Mouse (Mus musculus) midbrain, embryonic 10.5 days (tissue): ENCODE data around the gene Ndufa3. TPM values are rescaled to one million over a fixed set of nuclear protein-coding genes. Genes with fewer than 3 reads are reported as not detected.

ENCODE experiments used
- DNase-seq: peaks from one replicate; pipeline ENCODE4 v3.0.0-alpha.2; 2017; ENCODE audit warnings: low spot score
- H3K27ac ChIP-seq: fragments of 300-500 bp; sonication (generic); replicated peaks from 2 replicates; pipeline ENCODE4 v1.5.1; 2016; ENCODE audit warnings: mild to moderate bottlenecking
- H3K27me3 ChIP-seq: fragments of 300-500 bp; sonication (generic); 2 replicates; pipeline ENCODE4 v1.6.1; 2016; ENCODE audit warnings: low read depth, mild to moderate bottlenecking; ENCODE audit not compliant: poor library complexity, severe bottlenecking
- H3K36me3 ChIP-seq: fragments of 300-500 bp; sonication (generic); 2 replicates; pipeline ENCODE4 v1.6.1; 2016; ENCODE audit warnings: mild to moderate bottlenecking, moderate library complexity
- H3K4me1 ChIP-seq: fragments of 300-500 bp; sonication (generic); 2 replicates; pipeline ENCODE4 v1.6.1; 2016
- H3K4me3 ChIP-seq: fragments of 300-500 bp; sonication (generic); 2 replicates; pipeline ENCODE4 v1.5.1; 2016; ENCODE audit warnings: mild to moderate bottlenecking, moderate library complexity
- H3K9me3 ChIP-seq: fragments of 300-500 bp; sonication (generic); replicated peaks from 2 replicates; pipeline ENCODE4 v1.6.1; 2016; ENCODE audit warnings: mild to moderate bottlenecking
- WGBS: fragments of 180-500 bp; shearing (Covaris S2); methylation state at CpG from one replicate; pipeline ENCODE4 v1.1.7; 2016; 5-methylcytosine and 5-hydroxymethylcytosine counted together
- polyA plus RNA-seq: library from polyadenylated mRNA; unstranded; fragments of >200 nt; fragmentation: Nextera tagmentation; extraction: Ambion mirVana; gene quantifications from 2 replicates; pipeline ENCODE4 v1.2.1, GENCODE M21; 2016

The Ndufa3 gene
- polyA plus RNA-seq, 1 experiment from 2014 or later = 372 TPM

DNA sequence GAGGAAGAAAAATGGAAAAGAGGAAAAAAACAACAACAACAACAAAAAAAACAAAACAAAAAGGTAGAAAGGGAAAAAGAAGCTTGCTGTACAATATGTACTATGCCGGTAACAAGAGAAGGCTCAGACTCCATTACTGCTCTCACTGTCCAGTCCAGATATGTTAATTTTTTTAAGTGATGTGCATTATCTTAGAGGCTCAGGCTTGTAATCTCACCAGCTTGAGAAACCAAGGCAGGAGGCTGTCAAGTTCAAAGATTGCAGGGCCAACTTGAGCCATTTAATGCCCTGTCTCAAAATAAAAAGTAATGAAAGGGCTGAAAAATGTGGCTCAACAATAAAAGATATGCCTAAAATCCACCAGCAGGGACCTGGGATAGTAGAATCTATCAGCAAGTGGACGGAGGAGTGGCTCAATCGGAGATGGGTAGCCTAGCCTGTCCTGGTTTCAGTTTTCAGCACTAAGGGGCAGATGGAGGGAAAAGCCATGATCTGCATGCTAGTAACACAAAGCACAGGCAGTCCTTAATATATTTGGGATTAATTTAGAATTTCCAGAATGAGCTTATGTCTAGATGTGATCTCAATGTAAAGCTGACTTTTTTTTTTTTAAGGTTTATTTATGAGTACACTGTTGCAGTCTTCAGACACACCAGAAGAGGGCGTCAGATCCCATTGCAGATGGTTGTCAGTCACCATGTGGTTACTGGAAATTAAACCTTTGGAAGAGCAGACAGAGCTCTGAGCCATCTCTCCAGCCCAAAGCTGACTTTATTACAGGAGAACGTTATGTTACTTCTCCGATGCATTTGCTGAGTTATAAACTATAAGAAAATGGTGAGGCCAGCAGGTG, 558 bp upstream of the Ndufa3 start:
- no peaks in the 10 kb centered on the region for H3K9me3 ChIP-seq
- no peak for DNase-seq
- WGBS = 44% methylated on average over 6 of the region's 6 CpGs
- peaks cover 6% of the 10 kb centered on the region for H3K4me1 ChIP-seq
- no peaks in the 10 kb centered on the region for H3K27me3 ChIP-seq
- H3K4me3 ChIP-seq = peak overlapping the region; percentile 87
- no peak overlapping the region for H3K27ac ChIP-seq
- H3K36me3 ChIP-seq = peaks cover 27% of the 10 kb centered on the region

DNA sequence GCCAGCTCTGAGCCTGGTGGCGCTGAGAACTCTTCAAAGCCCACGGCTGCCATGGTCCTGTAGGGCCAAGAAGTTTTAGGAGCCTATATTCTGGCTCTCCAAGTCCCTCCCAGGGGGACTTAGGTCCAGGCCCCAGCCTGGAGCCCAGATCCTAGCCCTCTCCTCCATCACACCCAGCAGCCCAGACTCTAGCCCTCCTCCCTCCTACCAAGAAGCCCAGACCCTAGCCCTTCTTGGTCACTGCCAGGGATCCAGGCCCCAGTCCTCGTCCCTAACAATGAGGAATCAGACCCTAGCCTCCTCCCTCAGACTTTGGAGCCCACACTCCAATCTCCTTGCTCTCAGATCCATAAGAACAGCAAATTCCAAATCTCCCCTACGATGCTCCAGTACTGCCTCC, 11.9 kb downstream of the Ndufa3 start:
- Histone ChIP-seq H3K4me1 (peaks cover 21% of the 10 kb centered on the region), H3K27ac (peak overlapping the region; percentile 86), H3K4me3 (peak overlapping the region; percentile 78), H3K36me3 (peaks cover 56% of the 10 kb centered on the region), H3K9me3 (no peaks in the 10 kb centered on the region), H3K27me3 (no peaks in the 10 kb centered on the region)
- DNase-seq = no peak
- 42% methylated on average over 4 of the region's 4 CpGs for WGBS

DNA sequence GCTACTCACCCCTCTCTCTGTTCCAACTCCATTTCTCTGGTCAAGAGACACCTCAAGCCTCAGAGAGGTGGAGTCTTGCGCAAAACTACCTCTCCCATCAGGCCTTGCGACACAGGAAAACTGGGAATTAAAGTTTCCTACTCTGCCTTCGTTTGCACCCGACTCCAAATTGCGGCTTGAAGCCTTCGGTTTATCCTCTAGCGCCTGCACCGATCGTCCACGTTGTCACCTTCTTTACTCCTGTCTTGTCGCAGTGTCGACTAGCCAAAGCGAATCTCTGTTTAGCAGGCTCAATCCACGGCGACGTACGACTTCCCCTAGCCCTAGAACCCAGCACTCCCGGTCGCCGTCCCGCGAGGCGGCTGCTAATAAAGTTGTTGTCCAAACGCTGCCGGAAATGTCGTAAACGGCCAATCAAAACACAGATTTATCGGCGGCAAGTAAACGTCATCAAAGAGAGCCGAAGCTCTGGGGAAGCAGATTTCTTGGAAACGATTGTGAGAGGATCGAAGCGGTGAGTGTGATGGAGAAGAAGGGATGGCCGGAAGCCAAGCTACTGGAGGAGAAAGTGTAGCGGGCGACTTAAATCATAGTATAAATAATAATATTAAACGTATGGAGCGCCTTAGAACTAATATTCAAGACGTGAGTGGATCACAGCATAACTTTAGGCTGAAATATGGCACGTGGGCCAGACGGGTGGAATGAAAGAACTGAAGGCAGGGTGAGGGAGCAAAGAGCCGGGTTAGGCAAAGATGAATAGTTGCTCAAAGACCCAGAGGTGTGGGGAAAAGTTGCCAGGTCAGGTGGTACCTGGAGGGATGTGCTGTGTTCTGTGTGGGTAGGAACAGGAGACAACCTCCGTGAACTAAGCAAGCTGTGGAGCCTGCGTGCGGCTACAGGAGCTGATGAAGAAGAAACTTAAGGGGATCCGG, 12.6 kb downstream of the Ndufa3 start, which contains the start of the genes Tfpt and Prpf31:
Gene Tfpt, minus strand, starts transcription at position 387 of the 935 bp plus-strand sequence.
Gene Prpf31, plus strand, starts transcription at position 443 of the 935 bp plus-strand sequence.
- H3K36me3 ChIP-seq = peaks cover 56% of the 10 kb centered on the region
- WGBS = 2% methylated on average over 47 of the region's 47 CpGs
- peak; percentile 94 for DNase-seq
- peak within 1 kb of the TSS; percentile 78 for H3K4me3 ChIP-seq
- peaks cover 21% of the 10 kb centered on the region for H3K4me1 ChIP-seq
- H3K27ac ChIP-seq = peak within 1 kb of the TSS; percentile 86
- no peaks in the 10 kb centered on the region for H3K9me3 ChIP-seq
- no peaks in the 10 kb centered on the region for H3K27me3 ChIP-seq

DNA sequence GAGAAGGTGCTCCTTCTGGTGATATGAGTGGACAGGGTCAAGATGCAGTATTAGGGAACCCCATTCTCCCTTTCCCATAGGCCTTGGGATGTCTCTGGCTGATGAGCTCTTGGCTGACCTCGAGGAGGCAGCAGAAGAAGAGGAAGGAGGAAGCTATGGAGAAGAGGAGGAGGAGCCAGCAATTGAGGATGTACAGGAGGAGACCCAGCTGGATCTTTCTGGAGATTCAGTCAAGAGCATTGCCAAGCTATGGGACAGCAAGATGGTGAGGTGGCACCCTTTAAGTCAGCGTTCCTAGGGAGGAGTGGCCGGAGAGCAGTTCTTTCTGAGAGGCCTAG, 13.3 kb downstream of the Ndufa3 start:
- peaks cover 56% of the 10 kb centered on the region for H3K36me3 ChIP-seq
- no peak for DNase-seq
- H3K9me3 ChIP-seq = no peaks in the 10 kb centered on the region
- WGBS = 63% methylated on average over 3 of the region's 3 CpGs
- peaks cover 21% of the 10 kb centered on the region for H3K4me1 ChIP-seq
- H3K4me3 ChIP-seq = peak overlapping the region; percentile 78
- H3K27me3 ChIP-seq = no peaks in the 10 kb centered on the region
- peak overlapping the region; percentile 86 for H3K27ac ChIP-seq

DNA sequence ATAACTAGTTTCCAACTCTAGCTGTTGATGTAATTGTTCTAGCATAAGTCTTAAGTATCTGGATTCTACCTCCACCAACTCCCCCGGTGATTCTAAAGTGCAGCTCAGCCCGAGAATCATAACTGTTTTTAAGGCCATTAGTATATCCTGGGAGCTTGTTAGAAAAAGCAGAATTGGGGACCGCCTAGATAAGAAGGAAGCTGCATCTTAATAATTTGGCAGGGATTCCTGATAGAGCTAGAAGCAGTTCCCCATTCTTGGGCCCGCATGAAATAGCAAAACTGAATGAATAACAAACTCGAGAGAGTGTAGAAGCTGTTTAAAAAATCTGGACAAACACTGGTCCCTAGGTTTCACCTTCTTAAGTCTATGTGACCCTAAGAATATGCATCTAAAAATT, 26.2 kb downstream of the Ndufa3 start:
- Histone ChIP-seq H3K9me3 (0 out of 2 replicates have a peak, but pooled peaks cover 3% of the 10 kb centered on the region), H3K27ac (no peak overlapping the region), H3K36me3 (peaks cover 57% of the 10 kb centered on the region), H3K4me3 (peak overlapping the region; percentile 100; the same call in 1 of the 2 replicates), H3K4me1 (peaks cover 32% of the 10 kb centered on the region), H3K27me3 (0 out of 2 replicates have a peak, but pooled peaks cover 6% of the 10 kb centered on the region)
- WGBS = 71% methylated on average over 5 of the region's 5 CpGs
- no peak for DNase-seq

DNA sequence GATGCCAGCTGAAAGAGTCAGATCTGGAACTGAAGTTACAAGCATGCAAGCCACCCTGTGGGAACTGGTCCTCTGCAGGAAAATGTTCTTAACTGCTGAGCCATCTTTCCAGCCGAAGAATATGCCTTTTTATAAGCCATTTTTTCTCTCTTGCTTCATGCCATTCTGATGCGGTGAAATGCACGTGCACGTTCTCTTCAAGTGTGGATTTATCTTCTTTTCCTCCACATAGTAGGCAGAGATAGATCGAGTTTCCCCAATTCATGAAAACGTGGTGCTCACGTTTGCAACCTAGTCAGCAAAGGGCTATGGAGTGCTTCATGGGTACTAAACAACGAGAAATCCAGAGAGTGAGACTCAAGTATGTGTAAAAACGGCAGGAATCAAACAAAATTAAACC, 26.7 kb downstream of the Ndufa3 start:
- 0 out of 2 replicates have a peak, but pooled peaks cover 3% of the 10 kb centered on the region for H3K9me3 ChIP-seq
- H3K27me3 ChIP-seq = 0 out of 2 replicates have a peak, but pooled peaks cover 6% of the 10 kb centered on the region
- peaks cover 57% of the 10 kb centered on the region for H3K36me3 ChIP-seq
- H3K27ac ChIP-seq = peak overlapping the region; percentile 97; the same call in 1 of the 2 replicates
- H3K4me1 ChIP-seq = peaks cover 37% of the 10 kb centered on the region
- H3K4me3 ChIP-seq = peak overlapping the region; percentile 100
- 27% methylated on average over 9 of the region's 9 CpGs for WGBS
- no peak for DNase-seq

DNA sequence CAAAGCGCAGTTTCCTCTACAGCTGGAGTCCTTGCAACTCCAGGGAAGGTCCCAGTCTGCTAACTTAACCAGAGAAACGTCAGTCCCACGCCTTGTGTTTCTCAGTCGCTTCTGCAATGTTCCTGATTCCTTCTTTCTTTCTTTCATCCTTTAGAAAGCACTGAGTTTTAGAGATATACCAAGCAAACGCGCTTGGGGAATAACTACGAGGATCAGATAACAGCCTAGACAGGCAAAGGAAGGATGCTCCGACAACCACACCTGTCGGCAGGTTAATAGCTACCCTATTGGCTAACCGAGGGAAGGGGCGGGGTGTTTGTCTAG, 27.1 kb downstream of the Ndufa3 start:
- peaks cover 56% of the 10 kb centered on the region for H3K36me3 ChIP-seq
- under 1% methylated on average over 11 of the region's 11 CpGs for WGBS
- peaks cover 40% of the 10 kb centered on the region for H3K4me1 ChIP-seq
- H3K27me3 ChIP-seq = 0 out of 2 replicates have a peak, but pooled peaks cover 6% of the 10 kb centered on the region
- no peak for DNase-seq
- H3K27ac ChIP-seq = peak overlapping the region; percentile 97
- 0 out of 2 replicates have a peak, but pooled peaks cover 3% of the 10 kb centered on the region for H3K9me3 ChIP-seq
- H3K4me3 ChIP-seq = peak overlapping the region; percentile 100

DNA sequence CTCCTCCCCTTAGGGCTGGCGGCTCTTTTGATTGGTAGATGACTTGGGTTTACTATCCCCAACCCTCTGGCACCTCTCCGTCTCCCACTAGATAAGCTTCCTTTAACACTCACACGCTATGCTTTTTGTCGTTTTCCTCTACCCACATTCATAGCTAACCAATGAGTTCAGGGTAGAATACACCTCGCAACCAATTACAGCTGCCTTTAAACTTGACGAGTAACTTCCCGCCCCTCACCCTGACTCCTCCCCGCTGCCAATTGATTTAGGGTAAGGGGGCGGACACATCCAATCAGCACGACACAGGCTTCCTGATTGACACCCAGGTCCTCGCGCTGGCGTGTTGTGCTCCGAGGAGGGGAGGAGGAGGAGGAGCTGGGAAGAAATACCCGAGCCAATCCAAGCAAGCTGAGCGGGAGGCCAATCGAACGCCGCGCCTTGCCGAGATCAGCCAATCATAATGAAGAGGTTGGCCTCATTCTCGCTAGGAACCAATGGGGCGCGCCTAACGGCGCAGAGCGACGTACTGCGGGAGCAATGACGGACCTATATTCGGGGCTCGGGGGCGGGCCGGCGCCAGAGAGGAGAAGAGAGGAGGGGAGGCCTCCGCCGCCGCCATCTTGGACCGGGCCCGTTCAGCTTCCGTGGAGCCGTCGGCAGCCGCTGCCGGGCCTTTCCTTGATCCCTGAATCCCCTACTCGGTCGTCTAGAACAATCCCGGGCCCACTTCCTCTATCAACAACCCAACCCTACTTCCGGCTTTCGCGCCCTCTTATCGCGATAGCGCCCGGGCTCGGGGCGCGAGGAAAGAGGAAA, 27.7 kb downstream of the Ndufa3 start, which contains the start of gene Cnot3:
Gene Cnot3, plus strand, starts transcription at position 597 of the 816 bp plus-strand sequence.
- H3K4me3 ChIP-seq = peak within 1 kb of the TSS; percentile 100
- 0 out of 2 replicates have a peak, but pooled peaks cover 6% of the 10 kb centered on the region for H3K27me3 ChIP-seq
- peaks cover 54% of the 10 kb centered on the region for H3K36me3 ChIP-seq
- DNase-seq = peak; percentile 98
- under 1% methylated on average over 58 of the region's 58 CpGs for WGBS
- peak within 1 kb of the TSS; percentile 97 for H3K27ac ChIP-seq
- 0 out of 2 replicates have a peak, but pooled peaks cover 3% of the 10 kb centered on the region for H3K9me3 ChIP-seq
- H3K4me1 ChIP-seq = peaks cover 40% of the 10 kb centered on the region

DNA sequence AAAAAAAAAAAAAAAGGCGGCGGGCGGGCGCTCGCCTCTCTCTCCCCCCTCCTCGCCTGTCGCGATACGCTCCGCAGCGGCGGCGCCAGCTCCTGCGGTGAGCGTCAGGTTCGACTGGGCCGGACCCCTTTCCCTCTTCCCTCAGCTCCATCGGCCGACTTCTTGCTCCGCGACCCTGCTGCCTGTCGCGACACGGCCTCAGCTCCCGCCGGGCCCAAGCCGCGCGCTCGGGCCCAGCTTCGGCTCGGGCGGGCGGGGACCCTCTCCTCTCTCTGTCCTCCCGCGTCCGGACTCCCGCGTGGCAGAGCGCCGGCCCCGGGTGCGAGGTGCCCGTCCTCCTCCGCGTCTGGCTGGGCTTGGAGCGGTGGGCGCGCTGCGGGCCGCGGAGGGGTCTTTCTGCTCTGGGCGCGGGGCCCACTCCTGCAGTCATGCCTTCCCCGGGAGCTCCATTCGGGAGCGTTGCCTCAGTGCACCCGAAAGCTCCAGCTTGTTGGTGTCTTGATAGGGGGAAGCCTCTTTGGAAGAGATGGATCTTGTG, 28.4 kb downstream of the Ndufa3 start:
- Histone ChIP-seq H3K27me3 (0 out of 2 replicates have a peak, but pooled peaks cover 6% of the 10 kb centered on the region), H3K36me3 (peaks cover 54% of the 10 kb centered on the region), H3K4me3 (peak overlapping the region; percentile 100), H3K4me1 (peaks cover 40% of the 10 kb centered on the region), H3K27ac (peak overlapping the region; percentile 97), H3K9me3 (0 out of 2 replicates have a peak, but pooled peaks cover 3% of the 10 kb centered on the region)
- under 1% methylated on average over 56 of the region's 58 CpGs for WGBS
- DNase-seq = no peak

DNA sequence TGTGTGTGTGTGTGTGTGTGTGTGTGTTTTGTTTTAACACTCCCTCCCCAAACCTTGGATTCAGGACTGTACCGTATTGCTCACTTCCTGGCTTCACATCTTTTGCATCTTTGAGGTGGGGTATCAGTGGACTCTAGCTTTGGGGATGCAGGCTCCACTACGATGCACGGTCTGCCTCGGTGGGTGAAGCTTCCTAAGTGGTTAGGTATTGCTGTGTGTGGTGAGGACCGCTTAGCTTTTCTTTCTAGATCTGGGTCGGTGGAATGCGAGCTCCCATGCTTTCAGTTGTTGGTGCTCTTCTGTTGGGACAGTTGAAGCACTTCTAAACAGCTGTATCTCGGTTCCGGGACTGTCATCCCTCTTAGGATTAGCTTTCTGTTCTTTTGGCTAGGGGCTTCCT, 29.0 kb downstream of the Ndufa3 start:
- Histone ChIP-seq H3K27ac (peak overlapping the region; percentile 97), H3K4me3 (peak overlapping the region; percentile 100), H3K27me3 (0 out of 2 replicates have a peak, but pooled peaks cover 6% of the 10 kb centered on the region), H3K9me3 (0 out of 2 replicates have a peak, but pooled peaks cover 3% of the 10 kb centered on the region), H3K4me1 (peaks cover 40% of the 10 kb centered on the region), H3K36me3 (peaks cover 54% of the 10 kb centered on the region)
- no peak for DNase-seq
- WGBS = 32% methylated on average over 9 of the region's 9 CpGs

DNA sequence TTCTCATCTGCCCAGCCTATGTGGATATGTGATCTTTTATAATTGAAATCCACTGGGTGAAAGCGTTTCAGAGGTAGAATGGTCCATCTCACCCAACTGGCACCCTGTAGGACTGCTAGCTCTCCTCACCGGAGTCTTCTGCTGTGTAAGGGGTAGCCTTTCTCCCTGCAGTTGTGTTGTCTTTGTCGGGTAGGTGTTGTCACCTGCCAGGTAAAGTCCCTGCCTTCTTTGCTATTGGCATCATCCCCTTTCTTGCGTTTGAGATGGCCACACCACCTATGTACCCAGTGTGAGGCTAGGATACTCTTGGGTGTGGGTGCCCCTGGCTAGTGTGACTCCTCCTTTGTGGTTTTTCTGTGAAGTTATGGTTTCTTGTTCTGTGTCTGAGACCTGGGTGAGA, 29.5 kb downstream of the Ndufa3 start:
- 0 out of 2 replicates have a peak, but pooled peaks cover 6% of the 10 kb centered on the region for H3K27me3 ChIP-seq
- H3K9me3 ChIP-seq = 0 out of 2 replicates have a peak, but pooled peaks cover 3% of the 10 kb centered on the region
- H3K36me3 ChIP-seq = peaks cover 54% of the 10 kb centered on the region
- H3K4me1 ChIP-seq = peaks cover 40% of the 10 kb centered on the region
- 76% methylated on average over 4 of the region's 4 CpGs for WGBS
- DNase-seq = no peak
- peak overlapping the region; percentile 100 for H3K4me3 ChIP-seq
- peak overlapping the region; percentile 97 for H3K27ac ChIP-seq
